Mouse (Mus musculus) embryonic facial prominence, embryonic 12.5 days (tissue): ENCODE measurements around the gene Plpp7. TPM values are rescaled to one million over a fixed set of nuclear protein-coding genes. Genes with fewer than 3 reads are reported as not detected.
A peak's percentile ranks its signal among the peaks of the same experiment; 100 is the strongest.

Source experiments
- ATAC-seq: fragments of 200-750 bp; cut with Nextera tagmentation; 2 replicates; pipeline ENCODE4 v1.8.0; 2017; ENCODE audit not compliant: insufficient number of reproducible peaks, insufficient read depth, low FRiP score, low TSS enrichment
- H3K27ac ChIP-seq: fragments of 300-500 bp; sonication (generic); 2 replicates; pipeline ENCODE4 v1.5.1; 2016; ENCODE audit warnings: mild to moderate bottlenecking
- H3K27me3 ChIP-seq: fragments of 300-500 bp; sonication (generic); 2 replicates; pipeline ENCODE4 v1.6.1; 2016; ENCODE audit warnings: mild to moderate bottlenecking, moderate library complexity
- H3K36me3 ChIP-seq: fragments of 300-500 bp; sonication (generic); 2 replicates; pipeline ENCODE4 v1.6.1; 2016; ENCODE audit warnings: mild to moderate bottlenecking
- H3K4me1 ChIP-seq: fragments of 300-500 bp; sonication (generic); 2 replicates; pipeline ENCODE4 v1.6.1; 2016
- H3K4me2 ChIP-seq: fragments of 300-500 bp; sonication (generic); replicated peaks from 2 replicates; pipeline ENCODE4 v1.6.1; 2016; ENCODE audit warnings: mild to moderate bottlenecking, moderate library complexity
- H3K4me3 ChIP-seq: fragments of 300-500 bp; sonication (generic); 2 replicates; pipeline ENCODE4 v1.5.1; 2016; ENCODE audit warnings: mild to moderate bottlenecking
- H3K9ac ChIP-seq: fragments of 300-500 bp; sonication (generic); 2 replicates; pipeline ENCODE4 v1.6.1; 2016; ENCODE audit warnings: mild to moderate bottlenecking, moderate library complexity
- H3K9me3 ChIP-seq: fragments of 300-500 bp; sonication (generic); 2 replicates; pipeline ENCODE4 v1.6.1; 2016; ENCODE audit warnings: mild to moderate bottlenecking, moderate library complexity
- WGBS: fragments of 180-500 bp; shearing (Covaris S2); methylation state at CpG from one replicate; pipeline ENCODE4 v1.1.7; 2016; 5-methylcytosine and 5-hydroxymethylcytosine counted together
- polyA plus RNA-seq: library from polyadenylated mRNA; unstranded; fragments of >200 nt; fragmentation: Nextera tagmentation; extraction: Ambion mirVana; gene quantifications from 2 replicates; pipeline ENCODE4 v1.2.1, GENCODE M21; 2016

Gene Plpp7
- polyA plus RNA-seq, 1 experiment from 2014 or later, result 7.3 TPM

DNA sequence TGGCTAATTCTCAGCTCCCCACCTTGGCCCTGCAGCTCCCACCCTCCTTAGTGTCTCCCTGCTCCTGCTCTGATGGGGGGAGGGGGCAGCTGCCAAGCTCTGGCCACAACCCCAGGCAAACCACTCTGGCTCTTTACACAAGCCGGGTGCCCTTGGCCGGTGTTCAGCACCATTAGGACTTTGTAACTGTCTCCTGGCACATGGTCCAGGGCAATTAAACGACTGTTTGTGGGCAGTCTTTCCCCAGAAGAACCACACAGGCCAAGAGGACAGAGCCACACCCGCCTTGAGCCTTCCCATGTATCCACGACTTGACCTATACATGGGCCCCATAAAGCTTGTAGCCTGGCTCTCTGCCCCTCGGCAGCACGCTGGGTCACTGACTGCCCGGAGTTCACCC, 20.9 kb upstream of the Plpp7 start:
- no peak overlapping the region for H3K4me3 ChIP-seq
- ATAC-seq, result no peak
- no peak overlapping the region for H3K27ac ChIP-seq
- H3K4me2 ChIP-seq, result no peak overlapping the region
- 69% methylated on average over 8 of the region's 8 CpGs for WGBS
- 0 out of 2 replicates have a peak, but pooled peaks cover under 1% of the 10 kb centered on the region for H3K27me3 ChIP-seq
- H3K36me3 ChIP-seq, result no peaks in the 10 kb centered on the region
- H3K4me1 ChIP-seq, result peaks cover 8% of the 10 kb centered on the region; the same call in 1 of the 2 replicates
- H3K9me3 ChIP-seq, result no peaks in the 10 kb centered on the region
- no peak overlapping the region for H3K9ac ChIP-seq

DNA sequence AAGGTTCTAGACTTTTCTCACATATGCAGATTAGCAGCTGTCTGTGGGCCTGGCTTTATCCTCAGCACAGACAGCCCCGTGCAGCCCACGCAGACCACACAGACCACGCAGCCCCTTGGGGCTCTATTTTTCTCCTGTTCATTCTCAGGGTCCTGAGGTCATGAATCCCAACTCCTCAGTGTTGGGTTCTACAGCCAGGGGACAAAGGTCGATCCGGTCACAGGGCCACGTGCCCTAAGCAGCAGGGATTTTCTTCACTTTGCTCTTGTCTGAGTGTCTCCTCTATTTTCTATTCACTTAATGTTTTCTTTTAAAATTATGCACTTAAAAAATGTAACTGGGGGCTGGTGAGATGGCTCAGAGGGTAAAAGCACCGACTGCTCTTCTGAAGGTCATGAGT, 20.0 kb upstream of the Plpp7 start:
- no peak overlapping the region for H3K27ac ChIP-seq
- H3K4me3 ChIP-seq, result no peak overlapping the region
- ATAC-seq, result no peak
- no peaks in the 10 kb centered on the region for H3K9me3 ChIP-seq
- H3K4me1 ChIP-seq, result peaks cover 8% of the 10 kb centered on the region; the same call in 1 of the 2 replicates
- 57% methylated on average over 7 of the region's 7 CpGs for WGBS
- H3K36me3 ChIP-seq, result no peaks in the 10 kb centered on the region
- no peaks in the 10 kb centered on the region for H3K27me3 ChIP-seq
- no peak overlapping the region for H3K4me2 ChIP-seq
- no peak overlapping the region for H3K9ac ChIP-seq

DNA sequence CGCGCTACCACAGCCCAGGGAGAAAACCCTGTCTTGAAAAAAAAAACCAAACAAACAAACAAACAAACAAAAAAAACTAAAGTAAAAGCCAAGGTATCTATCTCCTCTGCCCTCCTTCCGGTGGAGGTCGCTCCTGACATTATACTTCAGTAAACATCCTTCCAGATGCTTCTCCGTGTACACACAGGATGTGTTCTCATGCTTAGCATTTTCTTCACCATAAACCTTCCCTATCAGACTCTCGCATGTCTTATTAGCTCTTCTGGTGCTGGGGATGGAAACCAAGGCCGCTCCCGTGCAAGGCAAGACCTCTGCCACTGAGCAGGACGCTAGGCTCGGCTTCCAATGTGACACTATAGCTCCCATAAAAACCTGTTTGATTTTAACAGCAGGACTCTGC, 17.6 kb upstream of the Plpp7 start:
- no peak overlapping the region for H3K9ac ChIP-seq
- ATAC-seq, result no peak

DNA sequence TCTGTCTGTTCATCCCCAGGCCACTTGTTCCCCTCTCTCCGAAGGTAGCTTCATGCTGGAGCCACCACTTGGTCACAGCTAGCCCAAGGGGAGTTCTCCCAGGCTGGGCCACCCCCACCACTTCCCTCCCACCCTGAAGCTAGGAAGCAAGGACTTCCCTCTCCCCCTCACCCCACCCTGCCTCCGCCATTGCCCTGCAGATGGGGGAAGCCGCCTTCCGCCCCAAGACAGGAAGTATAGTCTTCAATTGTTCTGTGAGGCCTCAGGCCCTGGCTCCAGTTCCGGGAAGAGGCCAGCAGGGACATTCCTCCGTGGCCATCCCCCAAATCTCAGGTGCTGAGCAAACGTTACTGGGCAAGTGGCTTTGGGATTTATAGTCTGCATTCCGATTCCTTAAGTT, 16.8 kb upstream of the Plpp7 start:
- ATAC-seq, result no peak
- 38% methylated on average over 8 of the region's 8 CpGs for WGBS
- no peak overlapping the region for H3K4me3 ChIP-seq
- no peak overlapping the region for H3K4me2 ChIP-seq
- peaks cover 27% of the 10 kb centered on the region for H3K27me3 ChIP-seq
- H3K9ac ChIP-seq, result 0 out of 2 replicates have a peak overlapping the region, but pooled peaks have one; percentile 19
- no peaks in the 10 kb centered on the region for H3K36me3 ChIP-seq
- no peaks in the 10 kb centered on the region for H3K9me3 ChIP-seq
- H3K27ac ChIP-seq, result 0 out of 2 replicates have a peak overlapping the region, but pooled peaks have one; percentile 46
- H3K4me1 ChIP-seq, result peaks cover 13% of the 10 kb centered on the region

More for the DNA sequence above, 17.6 kb upstream of the Plpp7 start:
- Histone ChIP-seq H3K4me3 (no peak overlapping the region), H3K9me3 (no peaks in the 10 kb centered on the region), H3K4me1 (peaks cover 8% of the 10 kb centered on the region; the same call in 1 of the 2 replicates), H3K27ac (0 out of 2 replicates have a peak overlapping the region, but pooled peaks have one; percentile 46), H3K4me2 (no peak overlapping the region), H3K27me3 (peaks cover 19% of the 10 kb centered on the region), H3K36me3 (no peaks in the 10 kb centered on the region)
- 83% methylated on average over 10 of the region's 10 CpGs for WGBS

DNA sequence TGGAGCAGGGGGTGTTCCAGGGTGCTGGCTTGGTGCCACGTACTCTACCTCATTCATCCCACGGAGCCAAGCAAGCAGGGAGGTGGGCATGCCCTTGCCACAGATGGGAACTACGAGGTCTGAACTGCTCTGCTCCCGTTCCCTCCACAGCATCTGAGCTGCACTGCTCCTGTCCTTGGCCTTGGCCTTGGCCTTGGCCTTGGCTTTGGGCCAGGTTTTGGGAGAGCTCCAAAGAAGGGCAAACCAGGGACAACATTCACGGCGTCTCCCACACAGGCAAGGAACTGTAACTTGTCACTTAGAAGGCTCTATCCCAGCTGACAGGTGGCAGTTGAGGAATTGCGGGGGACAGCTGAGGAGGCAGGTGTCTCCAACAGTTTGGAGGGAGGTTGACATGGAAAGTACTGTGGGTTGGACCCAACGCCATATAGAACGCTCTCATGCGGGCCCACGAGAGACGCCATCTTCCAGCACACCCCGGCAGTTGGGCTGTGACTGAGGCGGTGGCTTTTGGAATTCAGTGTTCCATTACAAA, 16.1 kb upstream of the Plpp7 start:
- H3K27me3 ChIP-seq, result peaks cover 34% of the 10 kb centered on the region

DNA sequence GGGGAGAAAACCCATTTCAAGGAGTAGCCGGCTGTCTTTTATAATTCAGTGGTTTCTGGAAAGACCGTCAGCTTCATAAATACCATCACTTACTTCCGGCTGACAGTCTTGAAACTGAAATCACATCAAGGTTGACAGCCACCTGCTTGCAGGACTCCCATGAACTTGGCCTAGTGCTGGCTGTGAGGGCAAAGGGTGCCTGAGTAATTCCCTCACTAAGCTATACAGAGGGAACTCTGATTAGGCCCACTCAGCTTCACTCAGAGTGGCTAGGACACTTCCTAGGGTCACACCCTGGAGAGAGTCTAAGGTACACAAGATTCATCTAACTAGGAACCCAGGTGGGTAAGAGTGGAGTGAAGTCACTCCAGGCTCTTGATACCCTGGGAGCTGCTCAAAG, 14.6 kb upstream of the Plpp7 start:
- H3K36me3 ChIP-seq, result no peaks in the 10 kb centered on the region
- no peak for ATAC-seq
- H3K4me2 ChIP-seq, result no peak overlapping the region
- WGBS, result 86% methylated on average over 3 of the region's 3 CpGs
- peaks cover 48% of the 10 kb centered on the region for H3K27me3 ChIP-seq
- H3K9me3 ChIP-seq, result no peaks in the 10 kb centered on the region
- no peak overlapping the region for H3K9ac ChIP-seq
- H3K27ac ChIP-seq, result no peak overlapping the region
- no peak overlapping the region for H3K4me3 ChIP-seq
- peaks cover 21% of the 10 kb centered on the region for H3K4me1 ChIP-seq

More for the DNA sequence above, 16.1 kb upstream of the Plpp7 start:
- Histone ChIP-seq H3K9me3 (no peaks in the 10 kb centered on the region), H3K36me3 (no peaks in the 10 kb centered on the region), H3K27ac (no peak overlapping the region), H3K4me1 (peaks cover 20% of the 10 kb centered on the region), H3K4me3 (no peak overlapping the region), H3K9ac (no peak overlapping the region), H3K4me2 (no peak overlapping the region; the same call in 1 of the 2 replicates)
- ATAC-seq, result no peak
- 92% methylated on average over 14 of the region's 14 CpGs for WGBS

DNA sequence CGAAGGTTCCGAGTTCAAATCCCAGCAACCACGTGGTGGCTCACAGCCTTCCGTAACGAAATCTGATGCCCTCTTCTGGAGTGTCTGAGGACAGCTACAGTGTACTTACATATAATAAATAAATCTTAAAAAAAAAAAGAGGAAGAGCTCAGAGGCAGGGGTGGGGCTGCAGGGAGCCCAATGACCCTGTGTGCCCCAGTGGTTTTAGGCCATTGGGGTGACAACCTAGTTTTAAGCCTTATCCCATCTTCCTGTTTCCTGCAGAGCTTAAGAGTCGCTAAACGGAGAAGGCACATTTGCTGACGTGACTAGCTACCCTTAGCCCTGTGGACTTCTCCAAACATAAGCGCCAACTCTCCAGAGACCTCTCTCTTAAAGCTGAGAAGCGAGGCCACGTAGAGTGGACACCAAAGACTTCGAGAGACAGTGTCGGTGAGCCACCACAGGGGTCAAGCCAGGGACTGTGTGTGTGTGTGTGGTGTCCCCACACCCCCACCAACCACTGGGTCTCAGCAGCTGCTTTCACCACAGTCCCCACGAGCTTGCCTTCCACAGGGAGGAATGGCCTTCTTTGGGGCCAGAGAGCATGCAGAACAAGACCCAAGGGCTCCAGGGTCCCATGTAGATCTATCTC, 13.9 kb upstream of the Plpp7 start:
- no peak for ATAC-seq
- H3K4me2 ChIP-seq, result peak overlapping the region; percentile 21
- H3K36me3 ChIP-seq, result no peaks in the 10 kb centered on the region
- H3K4me1 ChIP-seq, result peaks cover 21% of the 10 kb centered on the region
- H3K4me3 ChIP-seq, result peak overlapping the region; percentile 64
- no peak overlapping the region for H3K27ac ChIP-seq
- WGBS, result 76% methylated on average over 14 of the region's 14 CpGs
- no peak overlapping the region for H3K9ac ChIP-seq
- no peaks in the 10 kb centered on the region for H3K9me3 ChIP-seq
- H3K27me3 ChIP-seq, result peaks cover 56% of the 10 kb centered on the region

DNA sequence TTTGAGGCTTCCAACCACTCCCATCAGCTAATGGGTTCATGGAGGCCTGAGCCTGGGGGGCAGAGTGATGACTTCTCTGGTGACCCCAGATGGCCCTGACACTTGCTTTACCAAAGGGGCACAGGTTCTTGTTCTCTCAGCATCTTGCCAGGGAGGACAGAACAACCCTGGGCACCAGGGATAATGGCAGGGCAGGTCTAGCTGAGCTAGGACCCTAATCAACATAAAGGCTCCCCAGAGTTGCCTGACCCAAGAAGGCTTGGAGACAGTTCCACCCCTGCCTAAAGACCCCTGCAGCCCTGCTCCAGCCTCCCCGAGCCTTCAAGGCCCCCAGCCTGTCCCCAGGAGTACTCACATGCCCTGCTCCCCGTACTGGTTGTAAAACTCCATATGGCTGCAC, 13.1 kb upstream of the Plpp7 start:
- H3K27me3 ChIP-seq, result peaks cover 64% of the 10 kb centered on the region
- H3K4me1 ChIP-seq, result peaks cover 21% of the 10 kb centered on the region
- 38% methylated on average over 2 of the region's 2 CpGs for WGBS
- H3K9me3 ChIP-seq, result no peaks in the 10 kb centered on the region
- no peak overlapping the region for H3K9ac ChIP-seq
- no peak for ATAC-seq
- H3K36me3 ChIP-seq, result no peaks in the 10 kb centered on the region
- no peak overlapping the region for H3K27ac ChIP-seq
- peak overlapping the region; percentile 100 for H3K4me2 ChIP-seq
- H3K4me3 ChIP-seq, result peak overlapping the region; percentile 64

DNA sequence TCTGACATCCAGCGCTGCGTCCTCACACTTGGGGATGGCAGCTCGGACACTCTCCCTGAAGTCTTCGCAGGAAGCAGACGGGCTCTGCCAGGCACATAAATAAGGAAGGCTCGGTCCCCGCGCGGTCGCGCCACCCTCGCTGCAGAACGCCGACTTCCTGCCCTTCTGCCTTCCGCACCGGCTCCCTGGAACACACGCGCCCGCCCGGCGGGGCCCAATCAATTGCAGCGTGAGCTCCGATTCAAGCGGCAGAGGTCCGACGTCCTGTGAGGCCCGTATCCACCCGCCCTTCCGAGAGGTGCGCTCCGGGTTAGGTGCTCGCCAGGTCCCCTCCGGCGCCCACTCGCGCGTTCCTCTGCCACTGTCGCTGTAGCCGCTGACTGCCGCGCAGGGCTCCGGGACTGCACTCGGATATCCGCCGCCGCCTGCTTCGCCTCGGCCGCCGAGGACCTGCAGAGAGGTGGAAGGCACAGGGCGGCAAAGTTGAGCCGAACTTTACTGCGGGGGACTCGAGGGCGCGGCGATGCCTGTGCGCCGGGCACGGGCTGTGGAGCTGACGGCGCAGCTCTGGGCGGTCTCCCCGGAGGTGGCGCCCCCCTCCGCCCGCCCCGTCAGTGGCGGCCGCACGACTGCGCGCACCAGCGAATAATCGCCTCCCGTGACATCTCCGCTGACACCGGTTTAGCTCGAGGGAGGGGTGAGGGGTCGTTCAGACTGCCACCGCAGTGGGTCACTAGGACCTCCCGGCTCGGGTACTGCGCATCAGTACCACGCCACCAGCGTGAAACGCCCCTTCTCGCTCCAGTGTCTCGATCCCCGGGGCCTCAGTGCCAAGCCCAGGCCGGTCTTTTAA, 11.9 kb upstream of the Plpp7 start:
- Histone ChIP-seq H3K4me3 (peak overlapping the region; percentile 64), H3K27ac (no peak overlapping the region), H3K4me1 (peaks cover 23% of the 10 kb centered on the region), H3K9me3 (no peaks in the 10 kb centered on the region), H3K36me3 (no peaks in the 10 kb centered on the region), H3K9ac (peak overlapping the region; percentile 56; the same call in 1 of the 2 replicates), H3K27me3 (peaks cover 75% of the 10 kb centered on the region), H3K4me2 (peak overlapping the region; percentile 100)
- 1% methylated on average over 90 of the region's 91 CpGs for WGBS
- ATAC-seq, result no peak

DNA sequence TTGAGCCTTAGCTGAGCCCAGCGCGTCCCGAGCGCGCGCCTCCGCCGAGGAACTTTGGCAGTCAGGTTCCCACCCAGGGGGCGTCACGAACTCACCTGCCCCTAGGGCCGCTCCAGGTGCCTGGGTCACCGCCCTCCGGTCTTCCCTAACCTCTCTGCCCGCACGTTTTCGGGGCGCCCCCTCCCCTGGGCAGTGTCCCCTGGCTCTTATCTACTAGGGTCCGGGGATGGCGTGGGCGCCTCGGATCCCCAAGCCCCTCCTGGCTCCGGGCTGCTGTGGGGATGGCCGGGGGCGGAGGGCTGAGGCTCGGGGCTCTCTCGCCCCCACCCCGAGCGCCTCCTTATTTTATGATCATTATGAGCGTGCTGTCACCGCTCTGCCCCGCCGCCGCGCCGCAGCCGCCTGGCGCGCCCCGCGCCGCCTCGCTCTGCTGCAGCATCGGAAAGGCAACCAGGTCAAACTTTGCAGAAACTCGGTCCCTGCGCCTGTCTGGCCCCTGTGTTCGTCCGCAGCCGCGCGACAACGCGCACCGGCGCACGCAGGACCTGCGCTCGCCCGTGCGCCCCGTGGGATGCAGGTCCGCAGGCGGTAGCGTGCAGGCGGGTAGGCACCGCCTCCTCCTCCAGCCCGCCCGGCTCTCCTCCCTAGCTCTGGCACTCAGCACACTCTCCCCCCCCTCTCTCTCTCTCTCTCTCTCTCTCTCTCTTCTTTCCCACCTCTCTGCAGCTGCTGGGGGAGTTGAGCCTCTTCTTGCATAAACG, 11.0 kb upstream of the Plpp7 start, which contains the start of gene Fam78a:
Gene Fam78a, minus strand, starts transcription at position 747 of the 761 bp plus-strand sequence.
- peak within 1 kb of the TSS; percentile 100 for H3K4me2 ChIP-seq
- H3K27me3 ChIP-seq, result peaks cover 78% of the 10 kb centered on the region
- WGBS, result under 1% methylated on average over 65 of the region's 68 CpGs
- no peaks in the 10 kb centered on the region for H3K36me3 ChIP-seq
- peak within 1 kb of the TSS; percentile 56 for H3K9ac ChIP-seq
- no peak within 1 kb of the TSS for H3K27ac ChIP-seq
- no peaks in the 10 kb centered on the region for H3K9me3 ChIP-seq
- H3K4me1 ChIP-seq, result peaks cover 29% of the 10 kb centered on the region
- peak; percentile 60 for ATAC-seq
- peak within 1 kb of the TSS; percentile 64 for H3K4me3 ChIP-seq

DNA sequence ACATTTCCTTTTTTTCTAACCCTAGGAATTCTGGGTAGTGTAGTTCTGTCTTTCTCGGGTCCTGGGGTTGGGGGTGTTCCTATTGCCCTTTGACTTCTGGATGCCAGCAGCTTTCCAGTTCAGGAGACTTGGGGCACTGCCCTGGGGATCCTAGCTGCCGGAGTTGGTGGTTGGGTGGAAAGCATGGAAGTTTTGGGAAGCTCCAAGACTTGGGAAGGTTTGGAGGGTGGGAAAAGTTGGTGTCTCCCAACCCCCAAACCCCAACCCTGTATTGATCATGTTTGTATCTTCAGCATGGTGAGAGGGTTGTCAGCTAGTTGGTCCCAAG, 10.5 kb upstream of the Plpp7 start:
- Histone ChIP-seq H3K4me2 (peak overlapping the region; percentile 100), H3K27ac (no peak overlapping the region), H3K9ac (no peak overlapping the region; the same call in 1 of the 2 replicates), H3K4me1 (peaks cover 29% of the 10 kb centered on the region), H3K9me3 (no peaks in the 10 kb centered on the region), H3K27me3 (peaks cover 79% of the 10 kb centered on the region), H3K36me3 (no peaks in the 10 kb centered on the region), H3K4me3 (peak overlapping the region; percentile 64)
- WGBS, result 24% methylated on average over 2 of the region's 2 CpGs
- no peak for ATAC-seq
